Mouse (Mus musculus): ENCODE data around the gene Cd82. TPM values are rescaled to one million over a fixed set of nuclear protein-coding genes. Genes with fewer than 3 reads are reported as not detected.

Gene Cd82
- 8.5 and 8.8 TPM in 2 replicates for polyA plus RNA-seq (2016; fragmentation: Nextera tagmentation; extraction: Ambion mirVana)

- Histone ChIP-seq H3K4me2 (replicated peaks) (peak within 1 kb of the TSS; percentile 62), H3K4me3 (peak within 1 kb of the TSS; percentile 38), H3K36me3 (no peaks in the 10 kb centered on the region), H3K27me3 (peaks cover 51% of the 10 kb centered on the region), H3K27ac (replicated peaks) (peak within 1 kb of the TSS; percentile 40), H3K9ac (replicated peaks) (peak within 1 kb of the TSS; percentile 50), H3K4me1 (peaks cover 11% of the 10 kb centered on the region), H3K9me3 (no peaks in the 10 kb centered on the region)
- 2% methylated on average over 20 of the region's 20 CpGs for WGBS
- peak; percentile 79 for ATAC-seq (ENCODE audit: low FRiP score, low read depth)
Measured at GRCm38 (mm10) chr2:93462760-93463159, at the start of gene Cd82. Cd82 (minus strand) TSS chr2:93463140.

GRCm38 (mm10) chr2:93512130-93512529 is 49.2 kb upstream of the Cd82 start:
- H3K4me3 ChIP-seq = no peak overlapping the region
- no peak overlapping the region for H3K4me2 ChIP-seq (replicated peaks)
- ATAC-seq (ENCODE audit: low FRiP score, low read depth) = no peak
- H3K9me3 ChIP-seq = no peaks in the 10 kb centered on the region
- no peaks in the 10 kb centered on the region for H3K4me1 ChIP-seq
- H3K27ac ChIP-seq (replicated peaks) = no peak overlapping the region
- peaks cover 4% of the 10 kb centered on the region; the same call in 1 of the 2 replicates for H3K27me3 ChIP-seq
- 74% methylated on average over 7 of the region's 7 CpGs for WGBS
- H3K36me3 ChIP-seq = no peaks in the 10 kb centered on the region
- H3K9ac ChIP-seq (replicated peaks) = no peak overlapping the region

- Histone ChIP-seq H3K4me1 (no peaks in the 10 kb centered on the region), H3K27me3 (peaks cover 4% of the 10 kb centered on the region; the same call in 1 of the 2 replicates), H3K36me3 (no peaks in the 10 kb centered on the region), H3K9ac (replicated peaks) (no peak overlapping the region), H3K27ac (replicated peaks) (no peak overlapping the region), H3K4me2 (replicated peaks) (no peak overlapping the region), H3K9me3 (no peaks in the 10 kb centered on the region), H3K4me3 (no peak overlapping the region)
- no peak for ATAC-seq (ENCODE audit: low FRiP score, low read depth)
- WGBS = 100% methylated on average over 1 of the region's 1 CpGs
Measured at GRCm38 (mm10) chr2:93510839-93511238, 47.9 kb upstream of the Cd82 start.

DNA sequence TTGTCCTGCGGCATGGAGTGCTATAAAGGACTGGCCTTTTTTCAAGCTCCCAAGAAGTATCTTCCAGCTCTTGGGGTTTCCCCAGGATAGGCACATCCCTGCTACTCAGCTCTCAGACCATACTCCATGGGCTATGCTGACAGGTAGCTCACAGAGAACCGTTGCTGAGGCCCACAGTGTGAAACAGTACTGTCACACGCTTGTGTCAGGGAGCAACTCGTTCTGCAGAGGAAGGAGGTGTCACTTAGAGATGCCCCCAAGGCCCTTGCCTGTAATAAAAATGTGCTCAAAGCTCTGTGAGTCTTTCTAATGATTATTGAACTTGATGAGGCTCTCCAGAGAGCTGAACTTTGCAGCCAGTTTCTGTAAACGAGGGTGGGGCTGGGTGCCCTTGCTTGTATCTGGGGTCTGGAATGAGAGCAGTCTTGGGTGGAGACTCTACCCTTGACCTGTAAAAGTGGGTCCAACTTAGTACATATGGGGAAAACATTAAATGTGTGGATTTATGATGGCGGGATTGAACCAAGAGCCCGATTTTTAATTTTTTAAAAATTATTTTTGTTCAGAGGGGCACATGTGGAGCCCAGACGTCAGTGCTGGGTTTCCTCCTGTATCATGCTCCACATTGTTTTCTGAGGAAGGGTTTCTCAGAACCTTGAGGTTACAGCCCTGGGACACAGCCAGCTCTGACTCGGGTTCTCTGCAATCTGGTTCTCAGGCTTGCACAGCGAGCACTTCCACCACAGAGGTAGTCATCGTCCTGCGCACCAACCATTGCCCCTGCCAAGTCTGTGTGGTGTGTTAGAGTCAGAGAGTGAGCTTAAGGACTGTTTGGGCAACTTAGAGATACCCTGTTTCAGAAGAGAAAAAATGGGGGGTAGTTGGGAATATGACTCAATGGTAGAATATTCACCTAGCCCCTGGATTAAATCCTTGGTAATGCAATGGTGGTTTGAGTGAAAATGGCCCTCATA is 47.1 kb upstream of the Cd82 start:
- ATAC-seq (ENCODE audit: low FRiP score, low read depth) = no peak
- Histone ChIP-seq H3K4me2 (replicated peaks) (no peak overlapping the region), H3K27ac (replicated peaks) (no peak overlapping the region), H3K4me3 (no peak overlapping the region), H3K36me3 (no peaks in the 10 kb centered on the region), H3K27me3 (peaks cover 4% of the 10 kb centered on the region; the same call in 1 of the 2 replicates), H3K9me3 (no peaks in the 10 kb centered on the region), H3K4me1 (no peaks in the 10 kb centered on the region), H3K9ac (replicated peaks) (no peak overlapping the region)
- WGBS = 92% methylated on average over 12 of the region's 12 CpGs

DNA sequence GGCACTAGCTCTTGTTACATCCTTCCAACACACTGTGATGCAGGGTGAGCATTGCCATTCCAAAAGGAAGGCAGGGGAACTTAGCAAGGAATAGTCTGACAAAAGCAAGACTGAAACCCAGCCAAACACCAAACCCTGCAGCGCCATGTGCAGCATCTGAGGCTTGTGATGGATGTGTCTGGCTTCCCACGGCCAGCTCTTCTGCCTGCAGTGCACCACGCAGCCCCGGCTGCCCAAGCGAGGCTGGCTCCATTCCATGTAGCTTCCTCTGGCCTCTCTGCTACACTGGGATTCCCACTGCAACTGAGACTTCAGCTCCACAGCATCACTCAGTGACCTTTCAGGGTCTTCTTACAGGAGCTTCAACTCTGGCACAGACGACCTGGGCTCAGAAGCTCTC is 42.2 kb upstream of the Cd82 start:
- H3K4me1 ChIP-seq = no peaks in the 10 kb centered on the region
- no peaks in the 10 kb centered on the region for H3K9me3 ChIP-seq
- H3K4me2 ChIP-seq (replicated peaks) = no peak overlapping the region
- no peaks in the 10 kb centered on the region for H3K36me3 ChIP-seq
- no peak overlapping the region for H3K4me3 ChIP-seq
- no peak overlapping the region for H3K9ac ChIP-seq (replicated peaks)
- 86% methylated on average over 6 of the region's 6 CpGs for WGBS
- no peak overlapping the region for H3K27ac ChIP-seq (replicated peaks)
- ATAC-seq (ENCODE audit: low FRiP score, low read depth) = no peak
- H3K27me3 ChIP-seq = peaks cover 4% of the 10 kb centered on the region; the same call in 1 of the 2 replicates

DNA sequence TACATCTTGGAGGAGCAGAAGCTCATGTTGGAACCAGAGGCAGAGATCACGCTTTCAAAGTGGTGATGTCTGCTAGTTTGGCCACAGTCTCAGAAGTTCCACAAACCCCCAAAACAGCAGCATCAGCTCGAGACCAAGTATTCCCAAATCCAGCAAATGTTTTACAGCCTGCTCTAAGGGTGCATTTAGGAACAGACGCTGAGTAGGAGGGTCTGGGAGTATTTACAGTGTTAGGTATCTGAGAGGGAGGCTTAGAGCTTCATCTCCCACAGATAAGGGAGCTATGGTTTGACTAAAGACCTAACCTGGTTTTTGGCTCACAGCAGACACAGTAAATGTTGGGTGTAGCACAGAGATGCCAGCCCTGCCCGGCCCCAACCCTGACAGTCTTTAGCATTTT is 40.4 kb upstream of the Cd82 start:
- H3K4me2 ChIP-seq (replicated peaks) = no peak overlapping the region
- no peaks in the 10 kb centered on the region for H3K27me3 ChIP-seq
- H3K27ac ChIP-seq (replicated peaks) = no peak overlapping the region
- WGBS = 85% methylated on average over 4 of the region's 4 CpGs
- no peaks in the 10 kb centered on the region for H3K36me3 ChIP-seq
- H3K4me3 ChIP-seq = no peak overlapping the region
- H3K9me3 ChIP-seq = no peaks in the 10 kb centered on the region
- H3K9ac ChIP-seq (replicated peaks) = no peak overlapping the region
- no peaks in the 10 kb centered on the region for H3K4me1 ChIP-seq
- ATAC-seq (ENCODE audit: low FRiP score, low read depth) = no peak

DNA sequence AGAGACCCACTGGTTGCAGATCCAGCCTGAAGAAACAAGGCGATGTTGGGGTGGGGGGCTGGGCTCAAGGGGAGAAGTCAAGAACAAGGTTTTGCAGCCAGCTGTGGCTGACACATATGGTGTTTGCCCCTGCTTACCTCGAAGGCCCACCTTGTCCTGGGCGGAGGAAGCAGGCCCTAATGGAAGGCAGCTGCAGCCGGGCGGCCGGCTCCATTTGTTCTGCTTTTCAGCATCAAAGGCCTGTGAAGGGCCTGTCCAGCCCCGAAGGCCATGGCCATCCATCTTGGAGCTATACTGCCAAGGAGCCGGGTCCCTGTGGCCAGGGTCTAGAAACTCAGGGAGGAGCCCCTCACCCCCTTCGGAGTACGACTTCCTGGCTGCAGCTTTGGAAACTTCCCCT is 38.4 kb upstream of the Cd82 start:
- ATAC-seq (ENCODE audit: low FRiP score, low read depth) = no peak
- H3K4me1 ChIP-seq = no peaks in the 10 kb centered on the region
- WGBS = 81% methylated on average over 10 of the region's 10 CpGs
- H3K9me3 ChIP-seq = no peaks in the 10 kb centered on the region
- H3K36me3 ChIP-seq = no peaks in the 10 kb centered on the region
- no peaks in the 10 kb centered on the region for H3K27me3 ChIP-seq
- H3K9ac ChIP-seq (replicated peaks) = no peak overlapping the region
- H3K4me3 ChIP-seq = no peak overlapping the region
- no peak overlapping the region for H3K27ac ChIP-seq (replicated peaks)
- H3K4me2 ChIP-seq (replicated peaks) = no peak overlapping the region

- H3K4me2 ChIP-seq (replicated peaks) = no peak overlapping the region
- H3K9ac ChIP-seq (replicated peaks) = no peak overlapping the region
- H3K36me3 ChIP-seq = no peaks in the 10 kb centered on the region
- H3K9me3 ChIP-seq = no peaks in the 10 kb centered on the region
- no peak overlapping the region for H3K27ac ChIP-seq (replicated peaks)
- H3K4me3 ChIP-seq = no peak overlapping the region
- no peaks in the 10 kb centered on the region for H3K4me1 ChIP-seq
- H3K27me3 ChIP-seq = no peaks in the 10 kb centered on the region
- ATAC-seq (ENCODE audit: low FRiP score, low read depth) = no peak
- 95% methylated on average over 5 of the region's 5 CpGs for WGBS
Measured at GRCm38 (mm10) chr2:93497221-93497620, 34.3 kb upstream of the Cd82 start.

DNA sequence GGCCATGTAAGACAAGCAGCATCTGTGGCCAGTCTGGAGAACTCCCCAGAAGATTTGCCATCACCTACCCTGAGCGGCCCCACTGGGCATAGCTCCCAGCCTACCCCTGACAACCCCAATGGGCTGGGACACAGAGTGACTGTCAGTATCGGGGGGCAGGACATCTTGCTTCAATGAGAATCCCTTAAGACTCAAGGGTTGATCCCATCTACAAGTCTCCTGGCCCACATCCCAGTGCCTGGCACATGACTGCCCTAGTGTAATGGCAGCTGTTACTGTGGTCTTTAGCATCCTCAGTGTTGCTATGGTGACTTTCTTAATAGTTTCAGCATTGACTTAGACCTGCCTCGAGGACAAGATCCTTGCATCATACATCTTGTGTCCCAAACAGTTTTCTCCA is 32.2 kb upstream of the Cd82 start:
- Histone ChIP-seq H3K36me3 (no peaks in the 10 kb centered on the region), H3K27me3 (no peaks in the 10 kb centered on the region; the same call in 1 of the 2 replicates), H3K27ac (replicated peaks) (no peak overlapping the region), H3K9ac (replicated peaks) (no peak overlapping the region), H3K9me3 (no peaks in the 10 kb centered on the region), H3K4me1 (no peaks in the 10 kb centered on the region), H3K4me2 (replicated peaks) (no peak overlapping the region), H3K4me3 (no peak overlapping the region)
- ATAC-seq (ENCODE audit: low FRiP score, low read depth) = no peak
- WGBS = 89% methylated on average over 3 of the region's 3 CpGs

DNA sequence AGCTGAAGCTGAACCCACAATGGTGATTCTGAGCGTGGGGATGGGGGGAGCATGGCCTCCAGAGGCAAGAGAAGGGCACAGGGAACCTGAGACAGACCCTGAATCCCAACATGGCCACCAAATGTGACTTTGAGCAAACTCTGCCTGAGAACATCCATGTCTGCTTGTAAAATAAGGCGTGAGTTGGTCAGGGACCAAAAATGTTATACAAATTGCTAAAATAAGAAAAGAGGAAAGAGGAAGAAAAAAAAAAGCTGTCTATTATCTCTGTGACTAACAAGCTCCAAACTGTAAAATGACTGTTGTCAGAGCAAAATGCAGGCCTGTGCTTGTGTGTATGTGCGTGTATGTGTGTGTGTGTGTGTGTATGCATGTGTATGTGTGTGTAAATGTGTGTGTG is 30.6 kb upstream of the Cd82 start:
- no peaks in the 10 kb centered on the region for H3K4me1 ChIP-seq
- no peak overlapping the region for H3K27ac ChIP-seq (replicated peaks)
- no peak overlapping the region for H3K4me2 ChIP-seq (replicated peaks)
- no peak overlapping the region for H3K9ac ChIP-seq (replicated peaks)
- H3K4me3 ChIP-seq = no peak overlapping the region
- ATAC-seq (ENCODE audit: low FRiP score, low read depth) = no peak
- WGBS = 82% methylated on average over 3 of the region's 3 CpGs
- H3K9me3 ChIP-seq = no peaks in the 10 kb centered on the region
- H3K36me3 ChIP-seq = no peaks in the 10 kb centered on the region
- H3K27me3 ChIP-seq = peaks cover 16% of the 10 kb centered on the region; the same call in 1 of the 2 replicates

DNA sequence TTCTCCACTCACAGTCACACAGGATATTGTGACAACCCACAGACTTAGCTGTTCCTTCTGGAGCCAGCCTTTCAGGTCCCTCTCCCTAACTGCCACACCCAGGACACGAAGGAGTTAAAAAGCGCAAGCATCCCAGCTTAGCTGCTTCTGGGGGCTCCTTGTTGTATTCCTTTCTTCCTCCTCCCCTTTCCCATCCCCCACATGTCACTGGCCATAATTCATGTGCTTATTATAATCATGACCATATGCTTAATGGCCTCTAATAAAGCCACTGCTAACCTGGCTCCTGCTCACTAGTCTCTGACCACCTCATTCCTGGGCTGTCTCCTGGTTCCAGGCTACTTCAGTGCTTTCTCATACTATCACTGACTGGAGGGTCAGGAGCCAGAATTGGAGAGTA is 27.6 kb upstream of the Cd82 start:
- ATAC-seq (ENCODE audit: low FRiP score, low read depth) = no peak
- H3K27ac ChIP-seq (replicated peaks) = no peak overlapping the region
- 87% methylated on average over 2 of the region's 2 CpGs for WGBS
- H3K4me1 ChIP-seq = 0 out of 2 replicates have a peak, but pooled peaks cover under 1% of the 10 kb centered on the region
- H3K9ac ChIP-seq (replicated peaks) = no peak overlapping the region
- no peaks in the 10 kb centered on the region for H3K36me3 ChIP-seq
- peaks cover 16% of the 10 kb centered on the region; the same call in 1 of the 2 replicates for H3K27me3 ChIP-seq
- H3K4me2 ChIP-seq (replicated peaks) = no peak overlapping the region
- no peak overlapping the region for H3K4me3 ChIP-seq
- no peaks in the 10 kb centered on the region for H3K9me3 ChIP-seq

DNA sequence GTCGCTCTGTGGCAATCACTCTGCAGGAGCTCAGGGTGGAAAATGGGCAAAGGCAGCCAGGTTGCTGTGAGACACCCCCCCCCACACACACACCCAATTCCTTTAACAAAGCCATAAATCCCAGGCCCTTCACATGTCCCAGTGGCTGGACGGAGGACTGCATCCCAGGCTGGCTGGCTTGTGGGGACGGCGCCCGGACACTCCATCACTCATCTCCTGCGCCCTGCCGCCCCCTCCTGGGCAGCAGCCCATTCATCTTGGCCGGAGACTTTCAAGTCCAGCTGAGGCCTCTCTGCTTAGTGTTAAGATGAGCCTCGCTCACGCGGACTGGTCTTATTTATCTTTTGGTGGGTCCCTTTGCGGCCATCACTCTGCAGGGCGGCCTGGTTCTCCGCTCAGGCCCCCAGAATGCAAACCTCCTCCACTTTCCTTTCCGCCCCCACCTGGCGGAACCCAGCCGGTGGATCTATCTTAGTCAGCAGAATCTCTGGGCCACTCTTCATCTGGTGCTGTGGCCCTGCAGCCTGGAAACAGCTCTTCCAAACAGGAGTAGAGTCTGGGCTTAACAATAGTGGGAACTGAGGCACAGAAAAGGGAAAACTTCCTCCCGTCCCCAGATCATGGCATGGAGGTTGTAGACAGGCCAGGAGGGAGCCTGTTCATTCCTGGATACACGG is 26.1 kb upstream of the Cd82 start:
- 42% methylated on average over 19 of the region's 19 CpGs for WGBS
- Histone ChIP-seq H3K4me2 (replicated peaks) (no peak overlapping the region), H3K27me3 (peaks cover 16% of the 10 kb centered on the region; the same call in 1 of the 2 replicates), H3K9ac (replicated peaks) (no peak overlapping the region), H3K4me3 (no peak overlapping the region), H3K4me1 (0 out of 2 replicates have a peak, but pooled peaks cover 4% of the 10 kb centered on the region), H3K27ac (replicated peaks) (no peak overlapping the region), H3K36me3 (no peaks in the 10 kb centered on the region), H3K9me3 (no peaks in the 10 kb centered on the region)
- no peak for ATAC-seq (ENCODE audit: low FRiP score, low read depth)
